Mouse (Mus musculus): ENCODE measurements around the gene Olfr1230.

Gene Olfr1230

GRCm38 (mm10) chr2:89297168-89297567, at the start of gene Olfr1230:
Gene Olfr1230 (minus strand): TSS chr2:89297268.
- no peak for DNase-seq (ENCODE audit: low spot score in 2 of 2)

- DNase-seq (ENCODE audit: low spot score in 2 of 2): no peak
Measured at GRCm38 (mm10) chr2:89342298-89342697, 45.2 kb upstream of the Olfr1230 start, which contains the start of gene Olfr1233. Gene Olfr1233 (minus strand): TSS chr2:89342398.

- DNase-seq (ENCODE audit: low spot score in 2 of 2): no peak
Measured at GRCm38 (mm10) chr2:89329575-89329974, 32.5 kb upstream of the Olfr1230 start, which contains the start of gene Olfr1232. Gene Olfr1232 (minus strand): TSS chr2:89329675.

GRCm38 (mm10) chr2:89306974-89307373, 9.9 kb upstream of the Olfr1230 start, which contains the start of gene Olfr1231:
Gene Olfr1231 (minus strand): TSS chr2:89307074.
- no peak for DNase-seq (ENCODE audit: low spot score in 2 of 2)

- no peak for DNase-seq (ENCODE audit: low spot score in 2 of 2)
Measured at GRCm38 (mm10) chr2:89287914-89288313, 9.2 kb downstream of the Olfr1230 start, which contains the start of gene Olfr1229. Gene Olfr1229 (minus strand): TSS chr2:89288014.

GRCm38 (mm10) chr2:89253962-89254361, 43.1 kb downstream of the Olfr1230 start, which contains the start of gene Olfr1228:
Gene Olfr1228 (minus strand): TSS chr2:89254062.
- DNase-seq (ENCODE audit: low spot score in 2 of 2): no peak

Measured in right cerebral cortex, adult 2 months (tissue).